Mouse (Mus musculus) limb, embryonic 14.5 days (tissue): ENCODE results near the gene Gm38394. TPM values are rescaled to one million over a fixed set of nuclear protein-coding genes. Genes with fewer than 3 reads are reported as not detected.

Source experiments
- ATAC-seq: fragments of 200-750 bp; cut with Nextera tagmentation; 2 replicates; pipeline ENCODE4 v1.8.0; 2017; ENCODE audit warnings: low read depth, moderate number of reproducible peaks, moderate TSS enrichment; ENCODE audit not compliant: low FRiP score
- DNase-seq: peaks from one replicate; pipeline ENCODE4 v3.0.0-alpha.2; 2015; ENCODE audit warnings: low spot score
- H3K27ac ChIP-seq: fragments of 300-500 bp; sonication (generic); replicated peaks from 2 replicates; pipeline ENCODE4 v1.5.1; 2014; ENCODE audit warnings: low read depth, mild to moderate bottlenecking, low read length, moderate library complexity, mixed read lengths
- H3K27me3 ChIP-seq: fragments of 300-500 bp; sonication (generic); 2 replicates; pipeline ENCODE4 v1.6.1; 2014; ENCODE audit warnings: low read length, mixed read lengths; ENCODE audit not compliant: control insufficient read depth, insufficient read depth
- H3K36me3 ChIP-seq: fragments of 300-500 bp; sonication (generic); 2 replicates; pipeline ENCODE4 v1.6.1; 2014; ENCODE audit warnings: mild to moderate bottlenecking, low read length, moderate library complexity, mixed read lengths; ENCODE audit not compliant: control insufficient read depth, insufficient read depth
- H3K4me1 ChIP-seq: fragments of 300-500 bp; sonication (generic); 2 replicates; pipeline ENCODE4 v1.6.1; 2014; ENCODE audit warnings: antibody characterized with exemption, low read length, mixed read lengths; ENCODE audit not compliant: control insufficient read depth, insufficient read depth
- H3K4me2 ChIP-seq: fragments of 300-500 bp; sonication (generic); replicated peaks from 2 replicates; pipeline ENCODE4 v1.6.1; 2014; ENCODE audit warnings: low read depth, mild to moderate bottlenecking, low read length, moderate library complexity; ENCODE audit not compliant: severe bottlenecking
- H3K4me3 ChIP-seq: fragments of 300-500 bp; sonication (generic); replicated peaks from 2 replicates; pipeline ENCODE4 v1.5.1; 2014; ENCODE audit warnings: low read length
- H3K9ac ChIP-seq: fragments of 300-500 bp; sonication (generic); 2 replicates; pipeline ENCODE4 v1.6.1; 2014; ENCODE audit warnings: mild to moderate bottlenecking, low read depth, low read length, moderate library complexity; ENCODE audit not compliant: severe bottlenecking
- H3K9me3 ChIP-seq: fragments of 300-500 bp; sonication (generic); 2 replicates; pipeline ENCODE4 v1.6.1; 2016; ENCODE audit warnings: low read length; ENCODE audit not compliant: control insufficient read depth
- POLR2A ChIP-seq: fragments of 200-500 bp; IDR thresholded peaks from 2 replicates; pipeline ENCODE4 v1.8.0; 2012; ENCODE audit warnings: inconsistent platforms, mild to moderate bottlenecking, moderate library complexity, borderline replicate concordance; ENCODE audit not compliant: insufficient read depth, insufficient read length; ENCODE audit errors: extremely low read depth
- WGBS: fragments of 180-500 bp; shearing (Covaris S2); extraction: QIAGEN DNeasy Blood & Tissue Kit; methylation state at CpG from one replicate; pipeline ENCODE4 v1.1.7; 2014; 5-methylcytosine and 5-hydroxymethylcytosine counted together
- polyA plus RNA-seq, 2 experiments: library from polyadenylated mRNA; depleted of rRNA in 1 of 2; stranded (reverse) in 1 of 2; unstranded in 1 of 2; fragments of >200 nt; fragmentation: Nextera tagmentation in 1 of 2; extraction: Ambion mirVana in 1 of 2; gene quantifications; 2 replicates each; pipeline versions ENCODE4 v1.2.1 to v1.2.3; 2012 to 2014

The Gm38394 gene
- polyA plus RNA-seq, 2 experiments, result 10.0 to 11.4 TPM

GRCm38 (mm10) chr1:133571293-133571692, 89.8 kb downstream of the Gm38394 start:
- H3K9ac ChIP-seq, result no peak overlapping the region
- WGBS, result 68% methylated on average over 11 of the region's 11 CpGs
- TF ChIP-seq POLR2A, result no peak
- H3K27me3 ChIP-seq, result no peaks in the 10 kb centered on the region
- H3K36me3 ChIP-seq, result no peaks in the 10 kb centered on the region
- H3K4me2 ChIP-seq, result no peak overlapping the region
- DNase-seq (no peak), ATAC-seq (no peak)
- H3K4me3 ChIP-seq, result no peak overlapping the region
- no peaks in the 10 kb centered on the region for H3K4me1 ChIP-seq
- H3K27ac ChIP-seq, result no peak overlapping the region
- no peaks in the 10 kb centered on the region; the same call in 1 of the 2 replicates for H3K9me3 ChIP-seq

Other genes with a start within 250 kb of the Gm38394 start
- 22.9 and 28.5 TPM in 2 replicates for gene Sox13, start 236.9 kb downstream of the Gm38394 start, polyA plus RNA-seq (2012; rRNA removed)
- gene Sox13, start 236.9 kb downstream of the Gm38394 start, polyA plus RNA-seq (2014; fragmentation: Nextera tagmentation; extraction: Ambion mirVana), result 4.7 and 5.8 TPM in 2 replicates
- gene Snrpe, start 51.0 kb downstream of the Gm38394 start, polyA plus RNA-seq (2012; rRNA removed), result 316 and 387 TPM in 2 replicates
- gene Snrpe, start 51.0 kb downstream of the Gm38394 start, polyA plus RNA-seq (2014; fragmentation: Nextera tagmentation; extraction: Ambion mirVana), result 634 and 677 TPM in 2 replicates
- 8.4 and 11.4 TPM in 2 replicates for gene Zbed6, start 433 bp downstream of the Gm38394 start, polyA plus RNA-seq (2012; rRNA removed)
- not detected in 2 replicates for gene Zbed6, start 433 bp downstream of the Gm38394 start, polyA plus RNA-seq (2014; fragmentation: Nextera tagmentation; extraction: Ambion mirVana)
- gene Lax1, start 28.8 kb upstream of the Gm38394 start, polyA plus RNA-seq (2012; rRNA removed), result 1.3 and 1.7 TPM in 2 replicates
- 0.18 and 0.58 TPM in 2 replicates for gene Lax1, start 28.8 kb upstream of the Gm38394 start, polyA plus RNA-seq (2014; fragmentation: Nextera tagmentation; extraction: Ambion mirVana)
- gene Atp2b4, start 139.7 kb upstream of the Gm38394 start, polyA plus RNA-seq (2012; rRNA removed), result 22.9 and 24.8 TPM in 2 replicates
- gene Atp2b4, start 139.7 kb upstream of the Gm38394 start, polyA plus RNA-seq (2014; fragmentation: Nextera tagmentation; extraction: Ambion mirVana), result 23.7 and 24.2 TPM in 2 replicates
- gene Optc, start 246.7 kb upstream of the Gm38394 start, polyA plus RNA-seq (2012; rRNA removed), result 2.4 and 3.7 TPM in 2 replicates
- 1.0 and 1.1 TPM in 2 replicates for gene Optc, start 246.7 kb upstream of the Gm38394 start, polyA plus RNA-seq (2014; fragmentation: Nextera tagmentation; extraction: Ambion mirVana)